Mouse (Mus musculus): Measurements from ENCODE around the gene Ppp1r14a.
A peak's percentile ranks its signal among the peaks of the same experiment; 100 is the strongest.

Gene Ppp1r14a

DNA sequence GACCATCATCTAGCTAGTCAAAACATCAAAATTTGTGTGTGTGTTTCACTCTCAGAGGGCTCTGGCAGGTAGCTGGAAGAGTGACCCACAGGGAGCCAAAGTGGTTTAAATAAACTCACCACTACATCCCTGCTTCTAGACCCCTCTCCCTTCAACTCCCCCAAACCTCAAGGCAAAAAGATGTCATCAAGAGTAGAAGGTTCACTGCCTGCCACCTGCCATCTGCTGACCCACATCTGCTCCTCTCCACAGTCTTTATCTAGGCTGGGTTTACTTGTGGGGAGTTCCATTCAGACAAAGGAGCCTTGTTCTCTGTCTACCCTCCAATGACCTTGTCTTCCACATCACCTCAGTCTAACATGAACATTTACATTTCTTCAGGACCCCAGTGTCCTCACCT lies 9.8 kb upstream of the Ppp1r14a start:
- no peak for DNase-seq (ENCODE audit: extremely low spot score)

DNA sequence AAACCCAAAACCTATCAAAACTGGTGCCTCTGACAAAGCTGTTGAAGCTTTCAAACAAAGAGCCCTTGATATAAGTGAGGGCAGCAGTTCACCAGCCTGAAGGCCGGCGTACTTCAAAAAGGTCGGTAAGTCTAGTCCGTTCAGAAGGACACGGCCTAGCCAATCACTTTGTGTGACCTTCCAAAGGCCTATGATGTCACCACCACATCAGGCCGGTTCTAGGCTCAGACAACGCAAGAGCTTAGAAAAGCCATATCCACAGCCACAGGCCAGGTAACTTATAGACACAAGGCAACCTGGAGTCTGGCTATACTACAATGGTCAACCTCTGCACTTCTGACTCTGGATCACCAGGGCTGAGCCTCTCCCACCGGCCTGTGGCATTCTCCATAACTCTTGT lies 9.2 kb upstream of the Ppp1r14a start:
- no peak for DNase-seq (ENCODE audit: extremely low spot score)

DNA sequence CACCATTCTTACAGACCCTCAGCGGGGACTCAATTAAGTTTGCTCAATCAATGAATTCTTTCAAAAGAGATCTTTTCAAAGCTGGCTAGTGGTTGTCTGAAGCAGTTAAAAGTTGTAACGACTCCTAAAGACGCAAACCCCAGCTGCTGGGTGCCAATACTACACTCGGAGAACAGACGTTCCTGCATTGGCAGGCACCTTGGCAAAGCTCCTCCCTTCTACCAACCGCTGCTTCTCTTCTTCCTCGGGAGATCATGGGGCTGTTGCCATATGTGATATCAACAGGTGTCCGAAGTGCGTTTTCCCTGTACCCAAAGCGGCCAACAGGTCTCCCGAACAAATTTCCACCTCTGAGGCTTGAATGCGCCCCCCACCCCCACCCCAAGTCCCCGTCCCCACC lies 8.3 kb upstream of the Ppp1r14a start:
- DNase-seq (ENCODE audit: extremely low spot score) = no peak

DNA sequence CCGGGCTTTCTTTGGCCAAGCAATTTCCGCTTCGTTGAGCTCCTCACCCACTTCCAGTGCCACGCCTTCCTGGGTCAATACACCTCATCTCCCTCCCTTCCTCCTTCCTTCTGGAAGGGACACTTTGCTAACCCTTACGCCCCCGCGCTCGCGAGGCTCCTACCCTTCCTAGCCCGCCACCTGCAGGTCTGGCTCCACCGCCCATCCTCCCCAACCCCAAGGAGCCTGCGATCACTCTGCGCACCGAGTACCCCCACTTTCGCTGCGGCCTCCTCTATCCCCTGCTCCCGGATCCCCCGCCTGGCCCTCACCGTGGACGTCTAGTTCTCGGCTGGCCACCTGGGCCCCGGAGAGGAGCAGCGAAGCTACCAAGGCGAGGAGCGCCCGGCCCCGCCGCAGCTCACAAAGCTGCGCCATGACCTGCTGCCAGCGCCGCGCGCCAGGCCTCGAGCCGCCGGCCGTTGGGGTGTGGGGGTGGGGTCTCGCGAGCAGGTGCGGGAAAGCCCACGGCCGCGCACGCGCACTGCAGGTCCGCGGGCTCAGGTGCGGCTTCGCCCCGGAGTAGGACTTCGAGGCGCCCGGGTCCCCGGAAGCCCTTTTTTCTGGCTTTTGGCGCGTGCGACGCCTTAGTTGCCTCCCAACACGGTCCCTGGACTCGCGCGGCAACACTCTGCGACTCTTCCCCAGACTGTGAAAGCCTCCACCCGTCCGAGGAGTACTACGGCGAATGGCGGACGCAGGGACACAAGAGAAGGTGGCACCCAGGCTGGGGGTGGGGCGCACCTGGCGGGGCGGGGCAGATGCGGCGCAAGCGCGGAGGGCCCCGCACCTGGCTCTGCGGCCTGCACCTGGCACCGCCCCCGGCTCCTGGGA lies 7.7 kb upstream of the Ppp1r14a start, which contains the start of gene Spint2:
Gene Spint2, minus strand, starts transcription at position 712 of the 873 bp plus-strand sequence.
- DNase-seq (ENCODE audit: extremely low spot score) = peak; percentile 63

DNA sequence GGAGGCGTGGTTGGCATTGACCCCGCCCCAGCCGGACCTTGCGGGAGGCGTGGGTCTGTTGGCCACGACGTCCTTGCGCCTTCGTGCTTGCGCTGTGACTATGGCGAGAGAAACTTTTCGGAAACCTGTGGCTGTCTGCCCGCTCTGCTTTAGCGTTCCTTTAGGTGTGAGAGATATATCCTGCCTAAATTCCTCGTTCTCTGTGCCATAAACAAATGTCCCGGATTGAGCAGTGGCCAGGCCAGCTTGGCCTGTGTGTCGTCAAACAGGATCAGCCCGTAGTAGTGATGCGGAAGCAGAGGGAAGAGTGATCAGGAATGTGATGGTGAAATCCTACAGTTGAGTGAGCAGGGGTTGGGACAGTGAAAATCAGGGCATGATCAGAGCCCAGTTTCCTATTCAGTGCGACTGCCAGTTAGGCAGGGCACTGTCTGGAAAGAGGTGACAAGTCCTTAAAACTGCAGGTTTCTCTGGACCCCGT lies 7.0 kb upstream of the Ppp1r14a start:
- DNase-seq (ENCODE audit: extremely low spot score) = peak; percentile 41

DNA sequence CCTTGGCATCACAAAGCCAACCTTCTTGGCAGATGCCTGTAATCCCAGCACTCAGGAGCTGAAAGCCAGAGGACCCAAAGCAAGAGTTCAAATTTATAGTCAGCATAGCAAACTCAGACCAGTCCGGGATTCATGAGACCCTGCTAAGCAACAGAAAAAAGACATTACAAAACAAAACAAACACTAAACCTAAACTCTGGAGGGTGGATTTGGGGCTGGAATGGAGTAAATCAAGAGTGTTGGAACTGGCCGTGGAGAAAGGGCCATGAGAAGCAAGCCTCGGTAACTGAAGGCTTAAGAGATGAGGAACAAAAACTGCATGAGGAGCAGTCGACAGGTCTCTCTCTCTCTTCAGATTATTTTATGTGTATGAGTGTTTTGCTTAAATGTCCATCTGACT lies 5.2 kb upstream of the Ppp1r14a start:
- no peak for DNase-seq (ENCODE audit: extremely low spot score)

DNA sequence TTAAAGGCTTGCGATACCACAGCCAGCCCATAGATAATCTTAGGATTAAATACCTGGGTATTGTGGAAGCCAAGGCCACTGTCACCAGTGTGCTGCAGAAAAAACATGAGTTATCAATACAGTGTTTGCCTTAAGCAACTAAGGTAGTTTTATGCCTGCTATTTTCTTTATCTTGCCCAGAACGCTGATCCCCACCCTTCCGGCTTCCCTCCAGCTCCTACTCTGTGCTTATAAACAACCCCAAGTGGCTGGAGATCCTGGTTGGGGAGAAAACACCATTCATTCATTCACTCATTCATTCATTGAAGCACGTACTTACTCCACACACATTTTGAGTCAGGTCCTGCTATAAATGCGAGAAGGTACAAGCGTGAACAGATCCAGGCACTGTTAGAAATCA lies 4.6 kb upstream of the Ppp1r14a start:
- no peak for DNase-seq (ENCODE audit: extremely low spot score)

DNA sequence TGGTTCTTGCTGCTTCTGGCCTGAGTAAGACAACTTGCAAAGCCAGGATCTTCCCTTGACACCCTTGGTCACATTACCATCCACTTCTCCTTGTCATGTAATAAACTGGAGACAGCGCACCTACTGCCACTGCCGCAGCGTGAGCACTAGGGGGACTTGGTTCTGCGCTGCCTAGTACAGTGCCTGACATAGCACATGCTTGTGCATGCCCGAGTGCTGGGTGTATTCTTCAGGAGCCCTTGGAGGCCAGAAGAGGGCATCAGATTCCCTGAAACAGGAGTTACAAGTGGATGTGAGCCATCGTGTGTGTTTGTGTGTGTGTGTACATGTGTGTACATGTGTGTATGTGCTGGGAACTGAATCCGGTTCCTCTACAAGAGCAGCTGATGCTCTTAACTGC lies 1.6 kb upstream of the Ppp1r14a start:
- no peak for DNase-seq (ENCODE audit: extremely low spot score)

DNA sequence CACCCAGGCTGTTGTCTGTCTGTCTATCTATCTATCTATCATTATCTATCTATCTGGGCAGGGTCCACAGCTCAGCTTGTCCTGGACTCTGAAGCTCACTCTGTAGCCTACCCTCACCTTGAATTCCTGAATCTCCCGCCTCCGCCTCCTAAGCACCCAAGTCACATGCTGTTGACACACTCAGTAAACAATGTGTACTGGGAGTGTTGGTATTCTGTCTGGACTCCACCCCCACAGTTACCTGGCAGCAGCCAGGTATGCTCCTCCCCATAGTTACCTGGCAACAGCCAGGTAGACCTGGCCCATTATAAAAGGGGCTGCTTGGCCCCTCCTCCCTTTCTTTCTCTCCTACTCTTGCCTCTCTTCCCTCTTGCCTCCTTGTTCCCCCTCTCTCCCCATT lies 1.0 kb upstream of the Ppp1r14a start:
- no peak for DNase-seq (ENCODE audit: extremely low spot score)

DNA sequence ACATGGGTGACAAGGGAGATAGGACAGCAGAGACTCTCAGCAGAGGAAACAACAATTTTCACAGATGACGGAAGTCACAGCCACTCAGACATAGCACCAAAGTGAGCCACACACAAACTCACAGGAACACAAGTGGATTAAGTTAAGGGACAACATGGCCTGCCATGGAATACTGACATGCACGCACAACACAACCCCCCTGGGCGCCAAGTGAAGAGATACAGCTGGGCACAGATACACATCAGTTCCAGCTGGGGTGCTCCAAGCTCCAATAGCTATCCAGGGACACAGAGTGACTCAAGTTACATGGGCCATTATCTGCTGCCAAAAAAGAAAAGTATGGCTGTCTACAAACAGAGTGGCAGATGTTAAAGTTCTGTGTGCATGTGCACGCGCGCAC lies 748 bp downstream of the Ppp1r14a start:
- DNase-seq (ENCODE audit: extremely low spot score) = no peak

DNA sequence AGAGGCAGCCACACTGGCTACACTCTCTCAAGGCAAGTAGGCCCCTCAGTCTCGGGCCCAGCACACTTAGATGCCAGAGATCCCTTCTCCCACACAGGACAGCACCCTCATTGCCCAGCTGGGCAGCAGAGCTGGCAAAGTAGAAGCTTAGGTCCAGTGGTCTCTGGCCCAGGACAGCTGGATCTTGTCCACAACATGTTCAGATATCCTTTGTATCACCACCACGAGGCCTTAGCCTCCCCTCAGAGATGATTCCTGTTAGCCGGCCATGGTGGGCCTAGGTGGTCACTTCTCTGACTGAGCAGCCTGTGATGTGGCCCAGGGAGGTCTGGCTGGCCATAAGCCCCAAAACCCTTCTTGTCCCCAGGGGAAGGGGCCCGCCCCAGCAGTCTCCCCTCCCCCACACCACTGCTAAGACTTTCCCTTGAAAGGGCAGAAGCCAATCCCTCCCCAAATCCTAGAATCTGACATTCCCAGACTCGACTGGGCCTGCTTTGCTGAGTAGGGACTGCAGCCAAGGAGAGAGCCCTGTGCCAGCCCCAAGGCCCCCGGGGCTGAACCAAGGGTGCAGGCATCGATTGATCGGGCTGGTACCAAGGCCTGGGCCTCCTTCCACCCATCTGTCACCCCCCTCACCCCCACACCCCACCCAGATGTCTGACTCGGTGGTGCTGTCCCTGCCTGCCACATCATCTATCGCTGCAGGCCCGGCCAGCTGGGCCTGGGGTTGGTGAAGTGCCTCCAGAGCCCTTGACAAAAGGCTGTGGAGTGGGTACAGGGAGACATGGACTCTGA lies 1.8 kb downstream of the Ppp1r14a start:
- DNase-seq (ENCODE audit: extremely low spot score) = no peak

DNA sequence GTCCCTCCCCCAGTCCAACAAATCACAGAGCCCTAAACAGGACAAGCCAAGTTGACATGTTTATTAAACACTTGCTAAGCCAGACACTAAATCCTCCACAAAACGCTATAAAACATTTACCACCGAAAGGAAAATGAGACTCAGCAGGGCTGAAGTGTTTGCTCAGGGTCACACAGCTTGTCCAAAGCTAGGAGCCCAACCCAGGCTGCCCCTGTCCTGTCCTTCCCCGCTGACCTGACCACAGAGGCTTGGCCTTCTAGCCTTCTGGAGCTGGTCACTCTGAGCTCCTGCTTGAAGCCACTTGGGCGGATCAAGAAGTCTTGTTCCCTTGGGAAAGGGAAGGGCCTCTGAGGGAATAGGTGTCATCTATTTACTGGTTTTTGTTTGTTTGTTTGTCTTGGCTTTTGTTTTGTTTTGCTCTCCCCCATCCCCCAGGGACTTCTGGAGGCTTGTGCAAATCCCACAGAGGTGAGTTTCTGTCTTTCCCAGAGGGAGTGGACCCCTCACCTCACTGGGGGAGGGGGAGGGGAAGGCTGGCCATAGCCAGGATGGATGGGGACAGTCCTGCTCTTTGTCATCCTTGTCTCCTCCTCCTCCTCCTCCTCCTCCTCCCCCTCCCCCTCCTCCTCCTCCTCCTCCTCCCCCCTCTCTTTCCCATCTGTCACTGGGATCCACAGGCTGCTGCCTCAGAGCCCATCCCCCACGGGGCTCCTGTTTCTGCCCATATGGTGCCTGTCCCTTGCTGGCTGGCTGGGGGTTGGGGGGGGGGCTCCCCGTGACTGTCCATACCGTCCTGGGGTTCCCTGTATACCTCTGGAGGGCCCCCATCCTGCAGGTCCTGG lies 2.7 kb downstream of the Ppp1r14a start:
- peak; percentile 78 for DNase-seq (ENCODE audit: extremely low spot score)

DNA sequence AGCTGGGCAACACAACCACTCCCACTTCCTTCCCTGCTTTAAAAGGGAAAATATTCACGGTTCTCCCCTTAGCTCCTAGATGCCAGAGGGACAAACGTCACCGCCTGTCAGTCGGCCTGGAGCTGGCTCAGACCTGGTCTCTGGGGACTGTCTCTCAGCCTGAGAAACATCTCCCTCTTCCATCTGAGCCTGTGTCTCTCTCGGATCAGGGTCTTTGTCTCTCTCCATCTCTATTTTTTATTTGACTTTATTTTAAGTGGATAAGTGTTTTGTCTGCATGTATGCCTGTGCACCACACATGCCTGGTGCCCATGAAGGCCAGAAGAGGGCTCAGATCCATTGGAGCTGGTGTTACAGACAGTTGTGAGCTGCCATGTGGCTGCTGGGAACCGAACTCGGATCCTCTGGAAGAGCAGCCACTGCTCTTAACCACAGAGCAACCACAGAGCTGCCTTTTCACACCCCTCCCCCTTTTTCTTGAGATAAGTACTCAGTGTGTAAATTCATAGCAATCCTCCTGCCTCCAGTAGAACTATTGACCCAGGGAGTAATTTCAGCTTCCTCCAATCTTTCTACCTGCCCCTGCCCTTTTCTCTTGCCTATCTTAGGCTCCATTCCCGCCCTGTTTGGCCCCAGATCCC lies 3.5 kb downstream of the Ppp1r14a start:
- DNase-seq (ENCODE audit: extremely low spot score) = no peak

DNA sequence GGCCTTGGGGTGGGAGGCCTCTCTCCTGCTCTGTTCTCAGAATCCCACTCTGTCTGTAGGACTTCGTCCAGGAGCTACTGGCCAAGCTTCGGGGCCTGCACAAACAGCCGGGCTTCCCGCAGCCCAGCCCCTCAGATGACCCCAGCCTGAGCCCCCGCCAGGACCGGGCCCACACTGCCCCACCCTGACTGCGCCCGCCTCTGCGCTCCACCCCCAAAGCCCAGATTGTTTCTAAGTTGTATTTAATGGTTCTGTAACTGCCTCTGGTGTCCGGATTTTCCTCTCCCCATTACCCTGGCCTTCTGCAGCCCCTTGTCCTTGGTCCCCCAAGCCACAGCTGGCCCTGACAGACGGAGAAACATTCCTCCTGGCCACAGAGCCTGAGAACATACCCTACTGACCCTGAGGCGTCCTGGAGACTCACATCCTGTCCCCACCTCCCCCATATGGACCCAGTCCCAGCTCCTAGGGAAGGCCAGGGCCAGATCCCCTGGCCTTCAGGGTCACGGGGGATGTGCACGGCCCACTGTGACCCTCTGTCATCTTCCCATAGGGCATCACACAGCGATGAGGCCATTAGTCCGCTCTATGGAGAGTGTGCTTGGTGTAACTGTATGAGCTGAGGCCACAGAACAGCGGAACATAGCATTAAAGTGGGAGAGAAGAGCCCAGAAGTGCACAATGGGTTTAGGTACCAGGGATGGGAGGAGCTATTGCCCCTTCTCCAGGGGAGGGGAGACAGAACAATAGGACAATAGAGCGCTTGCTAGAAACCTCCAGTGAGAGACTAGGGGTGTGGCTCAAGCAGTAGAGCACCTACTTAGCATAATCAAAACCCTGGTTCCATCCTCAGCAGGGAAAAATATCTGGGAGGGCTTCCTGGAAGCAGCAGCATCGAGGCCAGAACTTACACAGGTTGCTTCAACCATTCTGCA lies 4.3 kb downstream of the Ppp1r14a start:
- DNase-seq (ENCODE audit: extremely low spot score) = peak; percentile 59

DNA sequence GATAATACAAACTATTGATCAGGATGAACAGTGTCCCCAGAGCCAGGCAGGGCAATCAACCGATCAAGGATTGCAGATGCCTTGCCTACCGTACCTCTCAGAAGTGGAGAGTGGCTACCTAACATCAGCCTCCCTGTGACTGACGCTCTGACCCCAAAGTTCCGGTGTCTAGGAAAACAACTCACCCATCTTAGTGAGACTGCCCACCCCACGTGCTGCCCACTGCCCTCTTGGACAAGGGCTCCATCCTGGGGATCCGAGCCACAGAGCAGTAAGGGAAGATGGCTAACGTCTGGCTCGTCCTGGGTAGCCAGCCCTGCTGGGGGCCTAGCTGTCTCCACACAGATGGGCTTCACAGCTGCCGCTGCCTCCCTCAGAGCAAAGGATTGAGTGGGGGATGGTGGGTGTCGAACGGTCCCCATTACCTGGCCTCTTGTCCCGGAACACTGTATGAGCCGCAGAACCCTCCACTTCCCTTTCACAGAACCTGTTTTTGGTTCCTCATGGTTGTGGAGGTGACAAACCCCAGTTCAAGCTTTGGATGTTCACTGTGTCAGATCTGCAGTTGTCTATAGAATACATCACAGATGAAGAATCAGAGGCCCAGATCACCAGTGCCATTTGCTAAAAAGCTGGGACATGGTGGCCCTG lies 5.1 kb downstream of the Ppp1r14a start:
- no peak for DNase-seq (ENCODE audit: extremely low spot score)

DNA sequence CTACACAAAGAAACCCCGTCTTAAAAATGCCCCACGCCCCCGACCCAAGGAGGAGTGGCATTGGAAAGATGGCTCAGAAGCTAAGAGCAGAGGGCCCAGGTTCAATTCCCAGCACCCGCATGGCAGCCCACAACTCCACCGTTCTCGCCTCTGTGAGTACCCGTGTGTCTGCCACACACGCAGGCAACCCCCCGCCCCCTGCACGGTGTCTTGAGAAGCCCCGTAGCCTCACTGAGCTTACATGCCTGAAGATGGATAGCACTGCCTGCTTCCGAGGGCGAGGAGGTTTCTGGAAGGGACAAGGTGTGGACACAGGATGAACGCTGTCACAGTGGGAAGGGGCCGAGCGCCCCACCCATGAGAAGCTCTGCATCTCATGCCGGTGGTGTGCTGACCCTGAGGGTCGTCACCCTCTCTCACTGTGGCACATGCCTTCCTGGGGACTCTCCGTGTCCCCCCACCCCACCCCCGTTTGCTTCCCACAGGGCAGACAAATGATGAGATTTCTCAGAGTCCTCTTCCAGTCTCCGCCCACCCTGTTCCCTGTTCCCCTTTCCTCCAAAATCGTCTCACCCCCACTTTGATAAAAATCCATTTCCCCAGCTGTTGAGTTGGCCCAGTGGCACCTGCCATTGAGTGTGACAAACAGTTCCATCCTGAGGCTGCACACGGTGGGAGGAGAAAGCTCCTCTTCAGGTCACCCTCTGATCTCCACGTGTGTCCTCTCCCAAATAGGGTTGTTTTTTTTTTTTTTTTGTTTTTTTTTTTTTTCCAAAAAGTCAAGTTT lies 6.9 kb downstream of the Ppp1r14a start:
- DNase-seq (ENCODE audit: extremely low spot score) = no peak

DNA sequence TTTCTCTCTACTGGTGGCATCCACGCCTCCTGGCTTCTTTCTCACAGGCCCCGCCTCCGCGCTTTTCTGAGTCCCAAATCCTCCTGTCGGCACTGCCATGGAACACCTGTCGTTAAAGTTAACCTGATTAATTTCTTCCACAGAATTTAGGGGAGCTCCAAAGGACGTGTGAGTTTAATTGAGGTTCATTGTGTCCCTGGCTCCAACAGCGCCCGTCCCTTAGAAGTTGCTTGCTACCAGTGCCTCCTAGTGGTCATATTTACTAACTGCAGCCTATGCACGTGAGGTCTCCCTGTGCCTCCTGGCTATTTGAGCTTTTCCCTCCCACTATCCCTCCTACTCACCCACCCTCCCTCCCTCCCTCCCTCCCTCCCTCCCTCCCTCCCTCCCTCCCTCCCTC lies 7.9 kb downstream of the Ppp1r14a start:
- DNase-seq (ENCODE audit: extremely low spot score) = peak; percentile 80

DNA sequence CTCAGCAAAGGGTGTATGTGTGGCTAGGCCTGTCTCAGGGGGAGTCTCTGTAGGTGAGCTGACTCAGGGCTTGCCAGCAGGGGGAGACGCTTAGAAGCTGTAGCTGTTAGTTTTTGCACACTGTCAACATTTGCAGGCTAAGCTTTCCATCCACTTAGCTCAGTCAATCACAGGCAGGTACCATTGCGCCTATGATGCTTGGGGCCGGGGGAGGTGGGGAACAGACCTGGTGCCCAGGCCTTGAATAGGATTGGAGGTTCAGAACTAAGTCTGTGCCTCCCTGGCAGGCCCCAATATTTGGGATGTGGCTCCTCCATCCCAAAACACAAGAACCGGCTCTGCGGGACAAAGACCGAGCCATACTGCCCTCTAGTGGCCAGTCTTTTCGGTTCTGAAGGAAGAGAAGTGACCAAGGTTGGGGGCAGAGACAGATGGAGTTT lies 12.0 kb downstream of the Ppp1r14a start:
- peak; percentile 84 for DNase-seq (ENCODE audit: extremely low spot score)

DNA sequence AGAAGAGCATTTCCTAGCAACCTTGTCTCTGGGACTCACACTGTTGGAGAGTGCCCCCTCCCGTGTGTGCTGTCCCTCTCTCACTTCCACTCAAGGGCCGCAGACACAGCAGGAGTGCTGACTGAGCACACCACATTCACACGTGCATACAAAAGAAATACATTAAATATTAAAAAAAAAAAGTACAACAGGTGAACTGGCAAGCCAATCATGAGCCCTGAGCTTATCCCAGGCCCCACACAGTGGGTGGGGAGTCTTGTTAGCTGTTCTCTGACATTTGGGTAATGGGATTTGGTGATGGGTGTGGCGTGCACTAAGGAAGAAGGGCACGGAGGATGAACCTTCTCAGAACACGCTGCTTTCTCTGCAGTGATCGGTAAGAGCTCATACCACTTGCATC lies 13.5 kb downstream of the Ppp1r14a start:
- DNase-seq (ENCODE audit: extremely low spot score) = no peak
